In the genomic region with DNA sequence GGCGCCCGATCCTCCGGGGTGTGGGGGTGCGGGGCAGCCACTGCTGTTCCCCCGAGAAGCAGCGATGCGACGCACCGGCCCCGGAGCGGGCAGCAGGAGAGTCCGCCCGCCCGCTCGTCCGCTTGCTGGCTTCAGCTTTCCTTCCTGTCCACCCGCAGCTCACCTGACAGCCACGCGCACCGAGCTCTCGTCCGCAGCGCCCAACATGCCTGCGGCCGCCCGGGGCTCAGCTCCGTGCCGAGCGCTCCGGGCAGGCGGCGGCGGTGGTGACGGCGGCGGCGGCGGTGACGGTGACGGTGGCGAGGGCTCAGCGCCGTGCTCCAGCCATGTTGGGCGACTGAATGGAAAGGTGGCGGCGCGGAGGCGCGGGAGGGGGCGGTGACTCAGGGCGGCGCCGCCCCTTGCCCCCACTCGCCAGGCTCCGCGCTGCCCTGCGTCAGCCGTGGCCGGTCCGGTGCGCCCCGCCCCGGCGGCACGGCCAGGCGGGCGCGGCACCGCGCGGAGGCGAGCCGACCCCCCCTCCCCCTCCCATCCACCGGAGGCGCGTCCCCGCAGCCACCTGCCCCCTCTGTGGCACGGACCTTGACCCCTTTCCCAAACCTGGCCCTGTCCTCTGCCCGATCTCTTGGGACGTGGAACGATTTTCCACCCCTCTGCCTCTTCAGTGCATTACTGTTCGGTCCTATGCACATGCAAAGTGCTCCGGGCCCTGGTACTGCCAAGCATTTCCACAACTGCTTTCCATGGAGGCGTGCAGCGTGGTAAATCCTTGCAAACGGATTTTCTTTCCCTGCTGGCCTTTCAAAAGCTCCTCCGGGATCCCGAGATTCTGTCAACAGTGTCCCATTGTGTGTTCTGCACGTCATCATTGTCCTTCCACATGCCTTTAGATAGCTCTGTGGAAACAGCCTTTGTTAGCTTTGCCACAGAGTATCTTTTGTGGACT, we compare ENCODE assay signal across 8 mouse cellular contexts. TPM values are rescaled to one million over a fixed set of nuclear protein-coding genes. Genes with fewer than 3 reads are reported as not detected.
DNase-seq lines count a peak whose midpoint lies in the region; ATAC-seq and TF ChIP-seq lines count a peak whose summit lies in the region.

A gene (minus strand): TSS at position 453 of the 946 bp plus-strand sequence.

- H3K4me2 ChIP-seq in embryonic facial prominence, embryonic 12.5 days (replicated peaks) = peak within 1 kb of the TSS; percentile 99

- H3K79me2 ChIP-seq in heart, adult 2 months (replicated peaks; ENCODE audit: control insufficient read depth, insufficient read depth, low read length) = no peaks in the 10 kb centered on the region

- H3K9ac ChIP-seq in embryonic facial prominence, embryonic 12.5 days = peak within 1 kb of the TSS; percentile 75
- peak within 1 kb of the TSS; percentile 77 for H3K9ac ChIP-seq in heart, adult 2 months (ENCODE audit: low read depth, low read length)

- peaks cover 2% of the 10 kb centered on the region; the same call in 1 of the 2 replicates for H3K4me1 ChIP-seq in embryonic facial prominence, embryonic 12.5 days
- H3K4me1 ChIP-seq in heart, adult 2 months (ENCODE audit: control insufficient read depth, insufficient read depth, low read length) = no peaks in the 10 kb centered on the region
- H3K4me1 ChIP-seq in kidney, adult 2 months (ENCODE audit: control insufficient read depth, insufficient read depth, low read length) = peaks cover 11% of the 10 kb centered on the region; the same call in 1 of the 2 replicates

- no peaks in the 10 kb centered on the region for H3K27me3 ChIP-seq in embryonic facial prominence, embryonic 12.5 days
- H3K27me3 ChIP-seq in heart, adult 2 months (ENCODE audit: control insufficient read depth, insufficient read depth, low read length) = no peaks in the 10 kb centered on the region
- H3K27me3 ChIP-seq in kidney, adult 2 months (replicated peaks; ENCODE audit: control insufficient read depth, insufficient read depth, low read length) = no peaks in the 10 kb centered on the region

- WGBS in embryonic facial prominence, embryonic 12.5 days = under 1% methylated on average over 80 of the region's 89 CpGs
- under 1% methylated on average over 81 of the region's 89 CpGs for WGBS in heart, adult 2 months
- 2% methylated on average over 85 of the region's 89 CpGs for WGBS in kidney, adult 2 months

- peak within 1 kb of the TSS; percentile 84 for H3K27ac ChIP-seq in embryonic facial prominence, embryonic 12.5 days
- H3K27ac ChIP-seq in heart, adult 2 months = peak within 1 kb of the TSS; percentile 73
- H3K27ac ChIP-seq in kidney, adult 2 months (ENCODE audit: insufficient read depth, low read depth, low read length) = peak within 1 kb of the TSS; percentile 53

- DNase-seq in spleen, postnatal 10 days (ENCODE audit: low spot score in 2 of 2) = peak; percentile 3 to 16
- DNase-seq in spleen, postnatal 14 days (ENCODE audit: low spot score in 2 of 2) = no peak
- peak; percentile 78 to 84 for DNase-seq in heart, adult 2 months
- DNase-seq in kidney, adult 2 months = peak; percentile 87
- peak; percentile 85 for DNase-seq in left cerebral cortex, postnatal 4 days
- peak; percentile 81 for DNase-seq in mesoderm, embryonic 11.5 days (ENCODE audit: low read depth, low spot score)
- peak; percentile 74 for DNase-seq in right cerebral cortex, postnatal 4 days

- no peaks in the 10 kb centered on the region for H3K36me3 ChIP-seq in embryonic facial prominence, embryonic 12.5 days
- no peaks in the 10 kb centered on the region for H3K36me3 ChIP-seq in heart, adult 2 months (ENCODE audit: control insufficient read depth, insufficient read depth, low read length)
- no peaks in the 10 kb centered on the region for H3K36me3 ChIP-seq in kidney, adult 2 months (ENCODE audit: control insufficient read depth, insufficient read depth, low read length)

- H3K9me3 ChIP-seq in embryonic facial prominence, embryonic 12.5 days = no peaks in the 10 kb centered on the region

- TF ChIP-seq EP300 in heart, adult 2 months (IDR thresholded peaks at IDR 0.05; ENCODE audit: insufficient read depth, low read depth, low read length) = no peak

- intact Hi-C loops in heart, adult 2 months (cut with DNase I) = loop anchor here (10.0 kb wide), 1 partner anchor 895 kb away; no protein-coding TSS in a partner anchor
- intact Hi-C loops in left cerebral cortex, postnatal 4 days (cut with DNase I) = no loop called here

- peak within 1 kb of the TSS; percentile 78 for H3K4me3 ChIP-seq in embryonic facial prominence, embryonic 12.5 days
- peak within 1 kb of the TSS; percentile 68 for H3K4me3 ChIP-seq in heart, adult 2 months
- peak within 1 kb of the TSS; percentile 86 for H3K4me3 ChIP-seq in kidney, adult 2 months (ENCODE audit: insufficient read depth, low read depth, low read length)

- TF ChIP-seq CTCF in heart, adult 2 months (IDR thresholded peaks at IDR 0.05) = no peak
- TF ChIP-seq CTCF in kidney, adult 2 months (conservative IDR thresholded peaks at IDR 0.05; ENCODE audit: insufficient read depth, insufficient read length, low read depth, low read length) = no peak

- ATAC-seq in embryonic facial prominence, embryonic 12.5 days (ENCODE audit: insufficient number of reproducible peaks, insufficient read depth, low FRiP score, low TSS enrichment) = peak; percentile 81

- TF ChIP-seq POLR2A in heart, adult 2 months (IDR thresholded peaks at IDR 0.05; ENCODE audit: insufficient read depth, low read depth, low read length) = no peak
- no peak for TF ChIP-seq POLR2A in kidney, adult 2 months (IDR thresholded peaks at IDR 0.05; ENCODE audit: low read depth, low read length)

RNA-seq across cellular contexts. Expression of the gene that starts here (rescaled TPM):
- 9.5 and 10.3 TPM in 2 replicates for polyA plus RNA-seq in embryonic facial prominence, embryonic 12.5 days (2016; fragmentation: Nextera tagmentation; extraction: Ambion mirVana)
- total RNA-seq in heart, adult 2 months (2021) = 10 to 100 TPM; 18.1 to 18.9 TPM
- 3.7 and 13.3 TPM in 2 replicates for polyA plus RNA-seq in heart, adult 2 months (2012; rRNA removed)
- polyA plus RNA-seq in kidney, adult 2 months (2012; rRNA removed) = 18.5 and 24.2 TPM in 2 replicates
- total RNA-seq in left cerebral cortex, postnatal 4 days (2021) = 10 to 100 TPM; 69.9 to 70.0 TPM

Comparison
In these comparisons a context has a peak if more than half of its experiments do, and no peak if none do; other contexts are left out.
1. DNase-seq: peak in spleen, postnatal 10 days (2 of 2), heart, adult 2 months (2 of 2), kidney, adult 2 months (single experiment), left cerebral cortex, postnatal 4 days (single experiment), mesoderm, embryonic 11.5 days (single experiment) and right cerebral cortex, postnatal 4 days (single experiment); none in spleen, postnatal 14 days (0 of 2).
2. Peak in every context shown above with its lines, with median percentiles within 50 percentile points of each other: H3K27ac ChIP-seq and H3K4me3 ChIP-seq.